Mouse (Mus musculus) v-Abl transformed pro-B cells (cell line): ENCODE results near the gene Slc6a16.
"Not testable (repeated sequence)": the region's sequence is repeated elsewhere in the genome, so short reads cannot be mapped to it uniquely, and the experiment has no call there.

Experiments used
- in situ Hi-C, 2 experiments: fragments of 400-800 bp; cut with MboI; formaldehyde crosslinking; loops; one replicate each; pipeline ENCODE4 v1.15.1; 2025; ENCODE audit not compliant: unreplicated experiment in 2 of 2

The Slc6a16 gene

DNA sequence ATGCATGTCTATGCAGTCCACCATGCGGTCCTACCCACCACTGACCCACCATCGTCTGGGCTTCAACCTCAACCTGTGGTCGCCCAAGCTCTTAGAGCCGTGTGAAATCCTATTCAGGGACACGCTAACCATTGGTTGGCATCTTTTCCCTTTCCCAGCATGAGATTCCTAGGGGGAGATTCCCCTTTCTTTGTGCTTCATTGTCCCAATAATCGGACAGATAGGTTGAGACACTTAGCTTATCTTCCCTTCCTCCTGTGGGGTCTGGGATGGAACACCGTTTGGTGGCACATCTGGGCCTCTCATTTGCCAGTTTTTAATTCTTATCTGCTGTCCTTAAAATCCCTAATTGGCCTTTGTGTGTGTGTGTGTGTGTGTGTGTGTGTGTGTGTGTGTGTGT lies 776 bp upstream of the Slc6a16 start:
- in situ Hi-C loops = no loop called here

DNA sequence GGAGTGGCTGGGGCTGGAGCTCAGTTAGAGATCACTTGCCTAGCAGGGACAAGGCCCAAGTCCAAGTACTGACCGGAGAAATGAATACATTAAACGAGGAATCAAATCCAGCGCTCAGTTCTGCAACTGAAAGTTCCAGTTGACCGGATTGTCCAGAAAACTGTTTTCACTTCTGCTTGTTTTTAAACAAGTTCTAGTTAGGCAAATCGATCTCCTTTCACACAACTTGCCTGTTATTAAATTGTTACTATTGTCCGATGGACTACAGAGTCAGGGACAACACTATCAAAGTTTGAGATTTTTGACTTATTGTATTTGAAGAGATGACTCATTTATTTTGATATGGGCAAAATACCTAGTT lies 484 bp downstream of the Slc6a16 start:
- in situ Hi-C loops = no loop called here

DNA sequence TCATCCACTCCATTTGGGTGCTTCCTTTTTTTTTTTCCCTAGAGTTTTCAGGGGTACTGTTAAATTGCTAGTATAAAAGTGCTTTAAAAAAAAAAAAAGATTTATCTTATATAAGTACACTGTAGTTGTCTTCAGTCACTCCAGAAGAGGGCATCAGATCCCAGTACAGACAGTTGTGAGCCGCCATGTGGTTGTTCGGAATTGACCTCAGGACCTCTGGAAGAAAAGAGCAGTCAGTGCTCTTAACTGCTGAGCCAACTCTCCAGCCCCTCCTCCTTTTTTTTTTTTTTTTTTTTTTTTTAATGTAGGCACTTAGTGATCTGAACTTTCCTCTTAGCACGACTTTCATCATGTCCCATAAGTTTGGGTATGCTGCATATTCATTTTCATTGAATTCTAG lies 6.8 kb downstream of the Slc6a16 start:
- in situ Hi-C loops = no loop called here

- in situ Hi-C loops = no loop called here
Measured at GRCm38 (mm10) chr7:45253806-45254205, 12.9 kb downstream of the Slc6a16 start.

- in situ Hi-C loops = not testable (repeated sequence)
Measured at GRCm38 (mm10) chr7:45255822-45256221, 14.9 kb downstream of the Slc6a16 start.

DNA sequence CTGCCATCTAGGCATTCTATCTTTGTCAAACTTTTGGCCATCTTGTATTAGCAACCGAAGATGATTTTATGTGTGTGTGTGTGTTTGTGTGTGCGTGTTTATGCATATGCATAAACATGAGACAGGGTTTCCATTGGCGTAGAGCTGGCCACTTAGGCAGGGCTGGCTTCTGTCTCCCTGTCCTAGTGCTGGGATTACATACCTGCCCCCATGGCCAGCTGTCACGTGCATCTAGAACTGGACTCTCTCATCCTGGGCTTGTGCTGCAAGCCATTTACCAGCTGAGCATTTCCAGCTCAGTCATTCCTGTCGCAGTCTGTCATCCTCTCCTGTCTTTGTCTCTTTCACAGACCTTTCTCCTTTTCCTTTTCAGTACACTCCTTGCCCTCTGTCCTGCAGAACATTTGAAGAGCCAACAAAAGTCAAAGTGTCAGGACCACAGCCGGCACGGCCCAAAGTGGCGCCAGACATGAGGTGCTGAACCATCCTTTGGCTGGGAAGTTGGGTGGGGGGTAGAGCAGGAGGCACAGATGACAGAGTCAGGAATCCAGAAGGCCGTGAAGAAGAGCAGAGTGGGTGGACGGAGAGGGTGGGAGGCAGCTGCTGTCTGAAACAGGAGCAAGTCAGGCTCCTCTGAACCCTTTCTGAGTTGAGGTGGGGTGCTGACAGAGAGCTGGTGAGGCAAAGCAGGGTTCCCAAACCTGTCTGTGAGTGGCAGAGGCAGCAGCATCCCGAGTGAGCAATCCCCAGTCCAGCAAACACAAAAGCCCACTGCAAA lies 16.4 kb downstream of the Slc6a16 start:
- in situ Hi-C loops = no loop called here

DNA sequence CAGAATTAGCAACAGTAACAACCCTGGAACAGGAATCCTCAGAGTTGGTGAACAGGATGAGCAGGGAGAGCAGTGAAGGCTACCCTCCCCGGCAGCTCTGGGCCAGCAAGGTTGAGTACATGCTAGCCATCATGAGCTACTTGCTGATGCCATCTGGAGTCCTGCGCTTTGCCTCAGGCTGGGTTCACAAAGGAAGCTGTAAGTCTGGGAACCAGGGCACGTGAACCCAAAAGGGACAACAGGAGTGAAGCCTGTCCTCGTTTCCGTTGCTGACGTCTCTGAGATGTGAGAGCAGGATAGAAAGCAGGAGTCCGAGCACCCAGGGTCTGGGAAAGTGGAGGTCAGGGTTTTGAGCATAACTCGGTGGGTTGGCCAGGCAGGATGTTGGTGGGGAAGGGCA lies 18.4 kb downstream of the Slc6a16 start:
- in situ Hi-C loops = no loop called here

GRCm38 (mm10) chr7:45262266-45262665 lies 21.4 kb downstream of the Slc6a16 start:
- in situ Hi-C loops = no loop called here

- in situ Hi-C loops = no loop called here
Measured at GRCm38 (mm10) chr7:45263006-45263607, 22.2 kb downstream of the Slc6a16 start.

DNA sequence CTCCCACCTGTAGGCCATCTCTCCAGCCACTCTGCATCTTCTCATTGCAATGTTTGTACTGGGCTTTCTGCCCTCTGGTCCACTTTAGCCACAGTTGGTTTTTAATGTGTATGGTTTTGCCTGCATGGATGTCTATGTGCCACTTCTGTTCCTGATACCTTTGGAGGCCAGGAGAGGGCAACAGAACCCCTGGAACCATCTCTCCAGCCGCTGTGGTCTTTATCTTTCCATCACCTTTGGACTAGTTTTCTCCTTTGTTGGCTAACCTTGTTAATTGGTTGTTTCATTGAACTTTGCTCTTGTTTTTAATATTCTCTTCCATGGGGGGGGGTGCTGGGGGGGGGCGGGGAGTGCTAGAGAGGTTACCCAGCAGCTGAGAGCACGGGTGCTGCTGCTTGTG lies 23.5 kb downstream of the Slc6a16 start:
- in situ Hi-C loops = no loop called here

DNA sequence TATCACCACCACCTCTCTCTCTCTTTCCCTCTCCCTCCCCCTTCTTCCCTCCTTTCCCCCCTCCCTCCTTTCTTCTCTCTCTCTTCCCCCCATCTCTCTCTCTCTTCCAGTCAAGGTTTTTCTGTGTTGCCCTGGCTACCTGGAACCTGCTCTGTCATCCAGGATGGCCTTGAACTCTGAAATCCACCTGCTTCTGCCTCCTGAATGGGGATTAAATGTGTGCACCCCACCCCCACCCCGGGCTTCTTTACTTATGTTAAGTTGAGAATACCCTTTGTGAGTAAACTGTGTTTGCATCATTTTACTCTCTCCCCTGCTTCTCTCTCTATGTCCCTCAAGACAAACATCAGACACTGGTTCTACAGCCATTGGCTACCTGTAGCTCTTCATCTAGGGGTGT lies 24.6 kb downstream of the Slc6a16 start:
- in situ Hi-C loops = no loop called here

DNA sequence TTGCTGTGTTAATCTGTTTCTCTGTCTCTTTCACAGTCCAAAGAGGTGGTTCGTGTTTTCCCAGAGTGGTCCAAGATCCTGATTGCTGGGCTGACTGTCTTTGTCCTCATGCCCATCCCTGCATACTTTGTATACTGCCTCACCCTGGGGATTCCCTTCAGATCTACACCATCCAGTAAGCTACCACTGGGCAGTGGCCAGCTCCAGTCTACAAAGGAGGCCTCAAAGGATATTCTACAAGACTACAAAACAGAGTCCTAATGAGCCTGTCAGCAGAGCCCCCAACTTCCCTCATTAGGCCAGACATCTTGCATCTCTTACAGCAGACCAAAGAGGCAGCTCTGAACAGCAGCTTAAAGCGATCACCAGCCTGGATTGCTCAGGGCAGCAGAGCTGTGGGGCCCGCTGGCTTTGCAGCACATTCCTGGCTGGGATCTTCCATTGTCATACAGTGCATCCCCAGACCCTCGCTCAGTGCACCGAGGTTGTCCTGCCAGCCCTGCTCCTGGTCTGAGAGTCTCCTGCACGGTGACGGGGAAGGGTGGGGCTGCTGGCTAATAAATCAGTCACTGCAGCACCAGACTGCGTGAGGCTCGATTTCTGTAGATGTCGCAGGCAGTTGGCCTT lies 32.0 kb downstream of the Slc6a16 start:
- in situ Hi-C loops = no loop called here

DNA sequence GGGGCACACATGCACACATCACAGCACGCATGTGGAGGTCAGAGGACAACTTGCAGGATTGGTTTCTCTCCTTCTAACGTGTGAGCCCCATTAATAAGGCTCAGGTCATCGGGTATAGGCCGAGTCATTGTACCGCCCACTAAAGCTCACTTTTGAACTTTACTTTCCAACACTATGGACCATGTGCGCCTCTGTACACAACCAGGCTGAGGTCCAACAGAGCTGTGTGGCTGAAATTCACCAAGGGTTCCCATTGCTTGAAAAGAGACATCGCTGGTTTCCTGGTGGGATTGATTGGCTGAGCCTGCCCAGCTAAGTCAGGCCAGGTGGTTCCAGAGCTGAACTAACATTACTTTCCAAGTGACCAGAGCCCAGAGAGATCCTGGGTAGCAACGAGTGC lies 32.8 kb downstream of the Slc6a16 start:
- in situ Hi-C loops = no loop called here

- in situ Hi-C loops = no loop called here
Measured at GRCm38 (mm10) chr7:45277136-45277760, 36.4 kb downstream of the Slc6a16 start, which contains the start of gene Slc6a21. Gene Slc6a21, plus strand, starts transcription at chr7:45277513.

- in situ Hi-C loops = no loop called here
Measured at GRCm38 (mm10) chr7:45286486-45286885, 45.6 kb downstream of the Slc6a16 start.

GRCm38 (mm10) chr7:45296626-45297025 lies 55.7 kb downstream of the Slc6a16 start:
- in situ Hi-C loops = loop anchor here in 1 of 2 experiments (5.0 kb wide), 1 partner anchor 214 kb away; no protein-coding TSS in a partner anchor

- in situ Hi-C loops = loop anchor here in 1 of 2 experiments (5.0 kb wide), 1 partner anchor 215 kb away; no protein-coding TSS in a partner anchor
Measured at GRCm38 (mm10) chr7:45297563-45297962, 56.7 kb downstream of the Slc6a16 start.

GRCm38 (mm10) chr7:45299752-45300151 lies 58.9 kb downstream of the Slc6a16 start:
- in situ Hi-C loops = loop anchor here (5.0 to 25.0 kb wide), 6 partner anchors 92 to 263 kb away; partner anchors contain the start of genes Bcat2 (in 1 of the 2) and Hsd17b14 (in 1 of the 2)

- in situ Hi-C loops = loop anchor here (5.0 to 25.0 kb wide), 6 partner anchors 93 to 262 kb away; partner anchors contain the start of genes Bcat2 (in 1 of the 2) and Hsd17b14 (in 1 of the 2)
Measured at GRCm38 (mm10) chr7:45300270-45300669, 59.4 kb downstream of the Slc6a16 start.

DNA sequence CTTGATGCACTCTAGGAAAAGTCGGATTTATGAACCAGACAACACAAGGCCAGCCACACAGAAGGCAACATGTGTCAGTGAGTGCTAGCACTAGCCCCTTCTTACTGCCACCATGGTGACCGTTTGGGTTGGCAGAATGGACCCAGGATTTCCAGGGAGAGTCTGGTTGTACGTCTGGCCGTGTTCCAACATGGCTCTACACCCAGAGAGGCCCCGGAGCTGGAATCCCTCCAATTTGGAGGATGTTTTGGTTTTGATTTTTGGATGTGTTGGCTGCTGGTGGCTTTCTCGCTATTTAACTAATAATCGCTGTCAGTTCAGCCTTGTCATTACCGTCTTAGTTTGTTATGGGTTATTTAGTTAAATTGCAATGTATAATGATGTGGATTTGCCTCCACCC lies 61.7 kb downstream of the Slc6a16 start:
- in situ Hi-C loops = loop anchor here (5.0 to 25.0 kb wide), 6 partner anchors 95 to 260 kb away; partner anchors contain the start of genes Bcat2 (in 1 of the 2) and Hsd17b14 (in 1 of the 2)

DNA sequence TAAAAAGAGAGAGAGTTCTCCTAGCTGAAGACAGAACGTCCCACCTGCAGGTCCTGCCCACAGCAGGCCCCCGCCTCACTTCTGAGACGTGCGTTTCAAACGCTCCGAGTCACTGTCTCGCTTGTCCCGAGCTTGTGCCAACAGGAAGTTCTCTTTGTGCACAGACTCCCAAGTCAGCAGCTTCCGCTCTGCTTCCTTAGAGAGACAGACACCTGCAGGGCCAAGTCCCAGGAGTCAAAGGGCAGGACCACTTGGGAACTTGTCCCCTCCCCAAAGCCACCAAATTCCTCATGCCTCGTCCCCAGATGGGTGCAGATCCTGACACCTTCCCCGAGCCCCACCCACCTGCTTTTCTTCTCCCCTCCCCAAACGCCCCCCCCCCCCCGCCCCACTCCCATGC lies 64.0 kb downstream of the Slc6a16 start:
- in situ Hi-C loops = loop anchor here (5.0 to 25.0 kb wide), 8 partner anchors 92 to 257 kb away; partner anchors contain the start of genes Bcat2 (in 1 of the 2), Hsd17b14 (in 1 of the 2) and Snrnp70 (in 1 of the 2)
